Mouse (Mus musculus) ES-CJ7 (cell line): ENCODE data around the gene Daam1.

Experiments used
- DNase-seq: peaks from one replicate; pipeline ENCODE4 v3.0.0; 2011; ENCODE audit warnings: low read depth, low spot score

Daam1 gene

DNA sequence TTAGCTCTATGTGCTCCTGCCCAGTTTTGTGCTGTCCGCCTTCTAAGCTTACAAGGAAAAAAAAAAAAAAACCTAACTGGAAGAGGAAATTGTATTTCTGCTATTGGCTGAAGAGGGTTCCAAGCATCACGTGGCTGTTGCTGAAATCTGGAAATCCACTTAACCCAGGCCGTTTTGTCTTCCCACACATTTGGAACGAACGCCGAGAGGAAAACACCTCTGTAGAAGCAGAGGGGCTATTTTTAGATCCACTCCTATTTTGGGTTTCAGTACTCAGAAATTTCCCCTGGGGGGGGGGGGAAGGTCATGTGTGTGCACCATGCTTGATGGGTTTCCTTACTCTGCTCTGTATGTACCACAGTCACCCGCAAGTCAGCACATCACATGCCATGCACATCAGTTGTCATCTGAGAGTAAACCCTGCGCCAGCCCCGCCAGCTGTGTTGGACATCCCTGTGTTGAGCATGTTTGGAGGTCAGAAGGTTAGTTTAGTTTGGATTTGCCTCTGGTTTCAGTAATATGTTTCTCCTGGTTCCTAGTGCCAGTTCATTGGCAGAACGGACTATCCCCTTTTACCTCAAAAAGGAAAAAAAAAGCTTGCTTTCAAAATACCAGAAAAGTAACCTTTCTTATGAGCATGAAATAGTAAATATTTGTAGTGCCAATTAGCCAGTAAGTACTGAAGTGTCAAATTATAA, 33.1 kb downstream of the Daam1 start:
- no peak for DNase-seq

DNA sequence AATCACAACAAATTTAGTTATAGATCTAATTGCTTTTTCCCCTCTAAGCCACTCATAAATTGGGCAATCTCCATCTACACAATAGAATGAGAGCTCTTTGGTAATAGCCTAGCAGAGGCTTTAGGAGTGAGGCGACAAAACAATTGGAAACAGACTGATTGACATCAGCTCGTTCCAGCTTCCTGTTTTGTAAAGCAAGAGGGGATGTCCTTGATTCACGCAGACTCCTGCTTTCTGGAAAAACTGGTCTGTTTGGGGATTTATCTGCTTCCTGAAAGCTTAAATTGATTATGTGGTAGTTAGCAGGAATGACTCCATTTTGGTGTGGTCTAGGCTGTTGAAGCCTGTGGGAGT, 33.6 kb downstream of the Daam1 start:
- no peak for DNase-seq

DNA sequence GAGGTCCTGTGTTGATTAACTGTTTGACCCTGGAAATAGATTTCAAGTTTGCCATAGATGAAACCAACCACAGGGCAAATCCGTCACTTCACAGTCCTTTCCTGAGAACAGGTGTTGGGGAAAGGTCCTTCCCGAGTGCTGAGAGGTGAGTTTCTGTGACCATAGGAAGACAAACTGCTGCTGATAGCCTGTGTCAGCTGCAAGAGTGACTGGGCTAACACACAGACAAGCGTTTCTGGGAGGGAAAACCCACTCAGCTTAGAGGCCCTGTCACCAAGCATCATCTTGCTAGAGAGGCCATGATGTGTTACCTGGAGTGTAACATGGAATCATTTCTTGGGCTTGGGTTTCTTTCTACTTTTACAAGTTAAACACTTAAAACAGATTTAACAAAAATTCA, 35.1 kb downstream of the Daam1 start:
- DNase-seq, result no peak

DNA sequence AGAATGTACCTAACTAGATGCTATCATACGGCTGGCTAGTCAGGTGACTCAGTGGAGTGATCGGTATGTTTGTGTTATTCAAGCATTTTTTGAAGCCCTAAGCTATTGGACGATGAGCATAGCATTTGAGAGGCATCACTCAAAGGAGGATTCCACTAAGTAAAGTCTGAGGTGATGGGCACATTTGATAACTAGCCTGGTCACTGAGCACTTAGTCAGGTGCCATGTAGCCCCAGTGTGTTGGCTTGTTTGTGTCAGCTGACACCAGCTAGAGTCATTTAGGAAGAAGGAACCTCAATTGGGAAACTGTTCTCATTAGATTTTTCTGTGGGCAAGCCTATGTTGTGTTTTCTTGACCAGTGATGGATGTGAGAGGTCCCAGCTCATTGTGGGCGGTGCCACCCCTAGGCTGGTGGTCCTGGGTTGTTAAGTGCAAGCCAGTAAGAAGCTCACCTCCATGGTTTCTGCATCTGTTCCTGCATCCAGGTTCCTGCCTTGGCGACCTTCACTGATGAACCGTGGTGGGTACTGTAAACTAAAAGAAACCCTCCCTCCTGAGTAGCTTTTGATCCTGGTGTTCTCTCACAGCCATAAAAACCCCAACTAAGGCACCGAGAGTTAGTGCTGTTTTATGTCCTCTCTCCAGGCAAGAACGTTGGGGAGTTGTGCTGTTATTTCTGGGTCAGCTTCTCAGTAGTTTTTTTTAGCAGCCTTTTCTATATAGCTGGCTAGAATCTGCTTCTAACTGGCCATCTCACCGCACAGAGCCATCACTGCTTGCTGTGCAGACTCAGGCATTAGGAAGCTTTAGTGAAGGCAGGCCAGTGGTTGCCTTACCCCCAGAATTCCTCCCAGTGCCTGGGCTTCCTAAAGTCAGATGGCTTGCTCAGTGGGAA, 36.7 kb downstream of the Daam1 start:
- DNase-seq, result no peak

DNA sequence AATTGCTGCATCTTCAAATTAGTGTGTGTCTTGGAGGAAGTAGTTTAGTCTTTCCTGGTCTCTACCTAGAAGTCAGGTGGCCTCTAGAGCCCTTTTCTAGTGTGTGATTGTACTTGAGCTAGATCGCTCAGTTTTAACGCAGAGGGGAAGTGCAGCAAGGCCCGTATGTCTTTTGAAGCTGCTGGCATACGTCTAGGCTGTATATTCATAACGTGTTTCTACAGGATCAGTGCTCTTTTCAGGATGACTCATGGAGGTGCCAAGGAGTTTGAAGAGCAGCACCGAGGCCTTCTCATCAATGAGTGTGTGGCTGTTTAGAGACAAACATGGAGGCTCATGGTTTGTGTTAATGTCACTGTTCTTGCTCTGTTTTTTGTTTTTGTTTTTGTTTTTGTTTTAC, 39.8 kb downstream of the Daam1 start:
- no peak for DNase-seq

DNA sequence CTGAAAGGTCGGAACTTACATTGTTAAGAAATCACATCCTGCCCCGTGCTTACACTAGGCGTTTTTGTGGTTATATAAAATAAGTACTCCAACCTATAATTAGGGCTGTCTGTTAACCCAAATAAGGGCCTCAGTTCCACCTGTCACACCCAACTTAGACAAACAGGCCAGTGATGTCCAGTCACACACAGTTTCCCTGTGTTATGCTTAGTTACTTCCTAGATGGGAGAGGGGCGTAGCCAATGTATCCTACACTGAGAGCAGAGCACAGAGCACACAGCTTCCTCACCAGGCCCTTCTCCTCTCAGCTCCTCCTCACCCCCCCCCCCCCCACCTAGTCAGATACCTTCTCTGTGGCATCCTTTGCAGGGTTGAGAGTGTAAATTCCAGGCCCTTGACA, 41.5 kb downstream of the Daam1 start:
- DNase-seq, result no peak

DNA sequence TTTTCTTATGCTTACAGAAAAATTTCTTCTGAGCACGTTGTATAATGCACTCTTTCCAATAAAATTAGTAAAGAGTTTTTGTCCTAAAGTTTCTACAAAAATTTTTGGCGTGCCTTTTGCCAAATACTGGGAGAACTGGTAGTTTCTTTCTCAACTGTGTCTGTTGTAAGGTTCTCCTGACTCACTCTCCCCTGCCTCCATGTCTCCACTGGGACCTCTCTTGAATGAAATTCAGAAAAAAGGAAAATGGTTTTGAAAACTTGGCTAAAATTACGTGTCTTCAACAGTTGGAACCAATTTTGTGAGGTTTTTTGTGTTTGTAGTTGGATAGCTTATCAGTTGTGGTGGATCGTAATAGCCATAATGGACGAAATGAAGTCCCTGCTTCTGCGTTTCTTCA, 43.7 kb downstream of the Daam1 start:
- no peak for DNase-seq

DNA sequence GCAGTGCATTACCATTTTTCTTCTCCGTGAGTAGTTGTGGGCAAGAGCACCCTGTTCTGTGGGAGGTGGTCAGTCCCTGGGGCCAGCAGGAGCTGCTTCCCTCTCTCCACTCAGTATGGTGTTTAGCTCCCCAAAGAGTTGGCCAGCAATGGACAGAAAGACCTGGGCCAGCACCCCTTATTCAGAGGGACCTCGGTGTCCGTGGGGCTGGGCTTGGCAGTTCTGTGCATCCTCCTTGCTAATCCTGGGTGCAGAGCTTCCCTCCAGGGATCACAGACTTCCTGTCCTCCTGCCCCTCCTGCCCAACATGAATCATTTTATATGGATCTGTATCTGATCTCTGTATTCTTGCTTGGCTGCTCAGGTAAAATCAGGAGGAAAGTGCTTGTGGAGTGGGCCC, 44.1 kb downstream of the Daam1 start:
- no peak for DNase-seq

DNA sequence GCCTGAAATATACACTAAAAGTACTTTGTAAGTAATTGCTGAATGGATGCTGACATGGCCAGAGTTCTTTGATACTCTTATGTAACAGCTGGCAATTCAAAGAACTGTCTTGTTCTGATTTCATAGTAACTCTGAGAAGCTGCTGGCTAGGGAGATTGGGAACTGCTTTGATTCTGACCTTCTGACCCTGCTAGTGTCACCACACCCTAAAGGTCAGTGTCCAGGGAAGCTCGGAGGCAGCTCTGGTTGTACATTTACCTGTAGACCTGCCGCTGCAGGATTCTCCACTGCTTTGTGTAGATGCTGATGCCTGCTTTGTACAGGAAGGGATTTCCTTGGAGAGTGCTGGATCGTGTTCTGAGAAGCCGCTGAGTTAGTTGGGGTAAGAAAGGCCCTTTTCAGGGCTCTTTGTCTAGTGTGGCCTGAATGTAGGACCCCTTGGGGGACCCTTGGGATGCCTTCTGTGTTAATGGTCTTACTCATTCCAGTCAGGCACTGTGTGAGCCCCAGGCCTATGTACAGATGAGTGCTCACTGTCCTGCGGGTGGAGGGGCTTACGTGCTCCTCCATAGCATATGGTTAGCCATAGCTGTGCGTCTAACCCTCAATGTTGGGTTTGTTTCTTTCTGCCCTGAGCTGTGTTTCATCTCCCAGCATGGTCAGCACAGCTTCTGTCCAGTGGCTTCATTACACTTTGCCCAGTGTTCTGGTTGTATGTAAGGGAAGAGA, 45.0 kb downstream of the Daam1 start:
- DNase-seq, result no peak

DNA sequence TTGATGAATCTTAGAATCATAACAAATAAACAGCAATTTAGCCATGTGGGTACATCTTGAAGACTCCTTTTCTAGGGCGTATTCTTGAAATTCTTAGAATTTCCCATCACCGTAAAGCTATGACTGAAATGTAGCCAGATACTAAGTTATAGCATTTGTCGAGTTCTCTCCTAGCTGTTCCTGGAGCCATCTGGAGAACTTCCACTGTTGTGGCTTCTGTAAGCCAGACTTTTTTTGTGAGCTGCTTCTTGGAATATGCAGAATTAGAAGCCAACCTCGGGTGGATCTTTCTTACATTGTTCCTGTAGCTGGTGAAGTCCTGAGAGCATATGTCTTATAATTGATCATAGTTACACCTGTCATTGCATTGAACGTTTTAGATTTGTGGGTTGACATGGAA, 50.1 kb downstream of the Daam1 start:
- no peak for DNase-seq

DNA sequence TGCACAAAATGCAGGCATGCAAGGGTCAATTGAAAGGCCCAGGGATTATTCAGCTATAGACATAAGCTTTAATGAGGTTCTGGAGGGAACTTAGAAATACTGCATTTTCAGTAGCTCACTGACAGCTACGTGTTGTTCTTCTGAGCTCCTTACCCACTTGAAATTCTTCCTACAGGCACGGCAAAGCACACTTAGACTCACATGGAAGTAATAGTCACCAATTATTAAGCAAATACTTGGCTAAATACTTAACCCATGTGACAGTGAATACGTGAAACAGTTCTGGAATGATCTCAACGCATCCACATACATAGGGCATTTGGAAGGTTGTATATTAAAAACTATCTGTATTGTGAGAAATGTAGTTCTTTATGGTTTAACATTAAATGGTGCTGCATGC, 50.6 kb downstream of the Daam1 start:
- no peak for DNase-seq

DNA sequence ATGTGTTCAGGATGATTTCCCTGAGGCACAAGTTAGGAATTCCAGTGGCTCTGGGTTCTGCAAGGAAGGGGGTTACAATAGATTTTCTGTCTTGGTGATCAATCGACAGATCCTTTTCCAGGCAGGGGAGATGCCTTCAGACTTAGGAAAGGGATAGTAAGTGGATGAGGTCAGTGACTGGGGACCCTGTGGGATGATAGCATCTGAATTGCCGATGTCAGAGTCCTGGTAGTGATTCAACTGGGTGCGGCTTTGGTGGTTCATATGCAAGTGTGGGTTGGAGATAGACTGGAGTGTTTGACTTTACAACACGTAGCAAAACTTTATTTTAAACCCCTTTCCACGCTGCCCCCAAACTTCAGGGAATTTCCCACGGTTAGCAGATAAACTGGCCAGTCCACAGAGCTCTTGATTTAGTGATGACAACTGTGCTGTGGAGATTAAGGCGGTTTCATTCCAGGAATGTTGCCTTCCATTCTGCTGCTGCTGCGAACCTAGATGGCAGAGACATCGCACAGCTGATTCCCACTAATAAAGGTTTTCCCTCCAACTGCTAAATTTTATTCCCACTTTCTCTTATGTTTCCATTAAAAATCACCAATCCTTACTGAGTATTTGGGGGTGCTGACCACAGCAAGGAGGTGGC, 52.3 kb downstream of the Daam1 start:
- DNase-seq, result peak; percentile 8

DNA sequence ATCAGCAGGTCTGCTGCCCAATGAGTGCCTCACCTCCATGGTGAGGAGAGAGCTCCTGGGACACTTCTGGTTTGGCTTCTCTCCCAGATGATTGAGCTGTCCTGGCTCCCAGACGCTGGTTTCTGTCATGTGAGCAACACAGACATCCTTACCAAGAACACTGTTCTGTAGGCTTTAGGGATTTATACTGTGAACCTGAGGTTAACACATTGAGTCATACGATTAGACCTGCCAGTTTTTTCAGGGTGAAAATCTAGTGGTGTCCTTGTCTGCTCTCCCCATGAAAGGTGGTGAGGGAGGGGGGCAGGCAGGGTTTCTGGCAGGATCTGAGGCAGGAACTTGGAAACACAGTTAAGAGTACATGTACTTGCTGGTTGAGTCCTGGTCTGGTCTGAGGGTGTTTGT, 54.3 kb downstream of the Daam1 start:
- no peak for DNase-seq

DNA sequence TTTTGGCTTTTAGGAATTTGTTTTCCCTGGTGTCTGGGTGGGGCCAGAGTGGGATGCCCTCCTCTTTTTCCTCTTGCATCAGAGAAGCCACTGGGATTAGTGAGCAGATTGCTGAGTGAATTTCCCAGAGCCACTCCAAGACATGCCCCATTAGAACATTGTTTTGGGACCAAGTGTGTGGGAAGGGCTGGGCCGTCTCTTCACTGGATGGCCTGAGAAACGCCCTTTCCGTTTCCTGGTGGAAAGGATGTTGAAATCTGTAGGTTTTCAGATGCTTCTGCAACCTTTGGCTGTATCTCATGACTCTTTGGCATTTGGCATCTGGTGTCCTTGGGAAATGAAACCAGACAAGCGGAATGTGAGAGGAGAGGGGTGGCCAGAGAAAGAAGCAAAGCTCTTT, 54.8 kb downstream of the Daam1 start:
- DNase-seq, result no peak

DNA sequence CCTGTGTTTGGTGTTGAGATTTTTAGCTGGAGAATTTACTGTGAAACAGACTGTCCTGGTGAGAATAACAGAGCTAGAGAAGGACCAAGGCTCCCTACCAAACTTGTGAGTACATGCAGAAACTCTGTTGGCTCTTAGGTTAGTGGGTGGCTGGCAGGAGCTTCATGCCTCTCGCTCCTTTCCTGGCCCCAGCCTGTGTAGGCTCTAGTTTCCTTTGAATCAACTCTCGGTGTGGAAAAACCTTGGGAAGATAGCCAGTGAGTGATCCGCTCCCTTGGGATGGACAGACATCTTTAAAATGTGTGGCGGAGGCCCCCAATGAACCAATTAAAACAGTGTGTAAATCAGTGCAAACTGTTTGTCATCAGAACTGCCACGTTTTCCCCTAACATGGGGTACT, 55.5 kb downstream of the Daam1 start:
- DNase-seq, result no peak

DNA sequence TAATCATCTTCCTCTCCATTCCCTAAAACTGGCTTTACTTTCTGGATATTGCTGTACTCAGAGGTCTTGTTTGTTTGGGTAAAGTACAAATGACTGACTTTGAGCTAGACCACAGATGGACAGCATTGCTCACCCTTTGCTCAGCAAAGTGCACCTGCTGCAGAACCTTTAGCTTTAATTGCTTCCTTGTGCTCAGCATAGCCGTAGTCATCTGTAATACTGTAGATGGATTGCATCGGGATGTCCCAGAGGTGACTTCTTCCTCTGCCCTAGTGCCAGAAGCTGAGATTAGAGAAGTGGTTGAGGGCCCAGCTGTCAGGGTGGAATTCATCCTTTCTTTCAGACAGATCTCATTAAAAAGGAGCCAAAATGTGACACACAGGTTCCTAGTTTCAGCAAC, 56.1 kb downstream of the Daam1 start:
- no peak for DNase-seq

DNA sequence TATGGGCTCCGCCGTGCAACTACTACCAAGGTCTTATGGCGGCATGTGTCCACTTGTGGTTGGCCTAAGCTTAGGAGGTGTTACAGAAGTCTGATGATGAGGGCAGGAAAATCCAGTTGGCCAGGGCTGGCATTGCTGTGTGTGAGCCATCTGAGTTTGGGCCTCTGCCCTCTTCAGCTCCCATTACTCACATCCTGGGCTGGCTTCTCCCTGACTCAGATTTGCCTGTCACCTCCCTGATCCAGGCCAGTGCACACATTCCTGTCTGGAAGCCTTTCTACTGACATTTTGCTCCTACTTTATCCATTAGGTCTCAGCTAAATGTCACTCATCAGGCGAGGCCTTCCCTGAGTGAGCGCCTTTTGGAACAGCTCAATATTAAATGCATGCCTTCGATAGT, 57.5 kb downstream of the Daam1 start:
- no peak for DNase-seq

DNA sequence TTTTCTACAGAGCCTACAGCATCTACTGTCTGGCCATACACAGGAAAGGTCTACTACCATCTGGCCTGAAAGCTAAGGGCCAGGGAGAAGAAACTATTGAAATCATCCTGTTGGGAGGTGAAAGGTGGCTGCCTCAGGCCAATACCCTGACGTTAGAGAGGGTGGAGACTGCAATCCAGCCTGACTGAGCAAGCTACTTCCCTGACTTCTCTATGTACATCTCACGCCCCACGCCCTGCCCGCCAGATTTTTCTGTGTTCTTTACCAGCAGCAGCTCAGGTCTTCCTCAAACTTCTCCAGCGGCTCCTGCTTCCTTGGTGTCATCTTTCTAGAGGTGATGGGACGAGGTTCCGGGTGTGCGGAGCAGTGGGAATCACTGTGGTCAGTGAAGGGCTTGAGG, 58.4 kb downstream of the Daam1 start:
- DNase-seq, result peak; percentile 14

DNA sequence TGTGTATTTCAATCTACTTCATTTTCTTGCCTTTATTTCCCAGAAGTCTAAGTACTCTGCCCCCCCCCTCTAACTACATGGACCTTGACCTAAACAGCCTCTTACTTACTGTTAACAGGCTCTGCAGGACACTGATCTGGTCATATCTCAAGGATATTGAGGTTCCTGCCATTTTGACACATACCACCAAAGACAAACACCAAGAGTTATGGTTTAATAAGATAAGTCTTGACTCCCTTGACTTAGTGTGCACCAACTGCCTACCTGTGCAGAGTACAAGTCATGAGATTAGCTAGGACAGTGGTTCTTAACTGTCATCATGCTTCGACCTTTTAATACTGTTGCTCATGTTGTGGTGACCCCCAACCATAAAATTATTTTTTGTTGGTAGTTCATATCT, 59.4 kb downstream of the Daam1 start:
- DNase-seq, result no peak

DNA sequence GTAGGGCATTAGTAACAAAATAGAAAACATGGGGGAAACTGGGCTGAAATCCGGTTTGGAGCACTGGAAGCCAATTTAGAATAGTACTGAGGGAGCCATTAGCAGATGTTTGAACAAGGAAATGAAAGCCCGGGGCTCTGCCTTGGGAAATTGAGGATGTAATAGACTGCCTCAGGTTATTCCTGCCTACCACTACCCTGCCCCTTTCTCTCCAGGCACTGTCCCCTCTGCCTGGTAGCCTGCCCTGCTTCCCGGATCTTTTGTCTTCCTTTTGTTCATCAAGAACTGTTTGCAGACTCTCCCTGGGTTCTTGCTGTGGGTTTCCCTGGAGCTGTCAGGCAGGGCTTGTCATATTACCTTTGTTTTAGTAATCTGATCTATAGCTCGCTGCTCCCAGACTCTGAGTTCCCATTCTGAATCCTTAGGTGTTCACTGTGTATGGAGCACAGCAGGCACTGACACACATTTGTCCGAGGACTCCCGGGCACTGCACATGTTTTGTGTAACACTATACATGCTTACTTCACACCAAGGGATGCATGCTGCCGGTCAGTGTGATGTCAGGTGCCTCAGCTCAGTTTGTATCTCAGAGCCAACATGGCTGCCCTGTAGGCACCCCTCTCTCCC, 61.0 kb downstream of the Daam1 start:
- DNase-seq, result no peak

DNA sequence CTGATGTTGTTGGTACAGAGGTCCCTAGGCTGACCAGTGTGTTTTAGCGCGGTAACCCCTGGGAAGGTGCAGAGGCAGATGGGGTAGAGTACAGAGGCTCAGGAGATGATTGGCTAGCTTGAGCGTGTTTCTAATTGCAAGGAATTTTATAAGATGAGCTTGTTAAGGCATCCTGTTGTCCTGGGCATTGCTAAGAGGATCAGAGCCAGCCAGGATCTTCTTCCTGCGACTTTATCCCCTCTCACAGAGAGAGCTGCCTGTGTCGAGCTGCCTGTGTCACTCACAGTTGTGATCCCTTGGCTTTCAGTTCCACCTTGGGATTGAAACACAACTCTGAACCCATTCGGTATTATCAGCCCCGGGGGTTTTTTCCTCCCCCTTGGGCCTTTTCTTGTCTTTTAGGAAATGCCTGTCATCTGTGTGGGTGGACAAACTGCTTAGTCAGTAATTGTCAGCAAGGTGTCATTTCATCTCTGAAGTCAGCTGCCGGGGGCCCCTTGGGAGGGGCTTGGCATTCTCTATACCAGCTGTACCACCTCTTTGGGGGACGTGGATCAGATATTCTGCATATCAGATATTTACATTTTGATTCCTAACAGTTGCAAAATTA, 62.2 kb downstream of the Daam1 start:
- no peak for DNase-seq
